Mouse (Mus musculus) spleen, postnatal 36 days (tissue): ENCODE measurements around the gene Pwp1.
"Not testable (repeated sequence)": the region's sequence is repeated elsewhere in the genome, so short reads cannot be mapped to it uniquely, and the experiment has no call there.

Experiments used
- DNase-seq, 2 experiments: peaks; one replicate each; pipeline ENCODE4 v3.0.0; 2022; ENCODE audit warnings: low spot score in 2 of 2, mixed read lengths in 1 of 2

Pwp1 gene

DNA sequence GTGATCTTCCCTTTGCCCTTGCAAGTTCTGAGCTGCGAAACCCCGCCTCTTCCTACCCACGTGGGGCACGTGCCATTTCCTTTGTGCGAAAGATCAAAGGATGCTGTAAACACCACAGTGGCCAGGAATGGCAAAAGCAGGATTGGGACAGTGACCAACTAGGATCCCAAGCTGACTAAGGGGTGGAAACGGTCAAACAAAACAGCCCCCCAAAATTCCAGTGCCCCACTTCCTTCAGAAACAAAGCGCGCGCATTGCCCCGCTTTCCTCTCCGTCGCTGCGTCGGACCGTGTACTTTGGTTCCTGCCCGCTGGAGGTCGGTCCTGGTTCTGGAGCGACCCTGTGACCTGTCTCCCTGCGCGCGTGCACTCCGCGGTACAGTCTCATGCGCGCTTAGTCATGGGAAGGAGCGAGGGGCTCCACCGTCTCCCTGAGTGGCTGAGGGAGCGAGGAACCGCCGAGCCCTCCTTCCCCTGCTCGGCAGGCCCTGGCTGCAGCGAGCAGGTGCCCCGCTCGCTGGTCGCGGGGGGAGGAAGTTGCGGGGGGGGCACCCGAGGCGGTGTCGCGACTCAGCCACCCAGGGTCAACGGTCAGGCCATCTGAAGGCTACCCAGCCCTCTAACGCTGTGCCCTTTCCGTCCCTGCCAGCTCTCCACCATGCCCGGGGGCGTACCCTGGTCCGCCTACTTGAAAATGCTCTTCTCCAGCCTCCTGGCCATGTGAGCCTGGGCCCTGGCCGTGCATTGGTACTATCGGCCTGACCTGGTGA lies at the start of gene Pwp1:
TSS of gene Pwp1 (plus strand) at position 410 of the 769 bp plus-strand sequence.
- DNase-seq, result peak; percentile 8 to 12

DNA sequence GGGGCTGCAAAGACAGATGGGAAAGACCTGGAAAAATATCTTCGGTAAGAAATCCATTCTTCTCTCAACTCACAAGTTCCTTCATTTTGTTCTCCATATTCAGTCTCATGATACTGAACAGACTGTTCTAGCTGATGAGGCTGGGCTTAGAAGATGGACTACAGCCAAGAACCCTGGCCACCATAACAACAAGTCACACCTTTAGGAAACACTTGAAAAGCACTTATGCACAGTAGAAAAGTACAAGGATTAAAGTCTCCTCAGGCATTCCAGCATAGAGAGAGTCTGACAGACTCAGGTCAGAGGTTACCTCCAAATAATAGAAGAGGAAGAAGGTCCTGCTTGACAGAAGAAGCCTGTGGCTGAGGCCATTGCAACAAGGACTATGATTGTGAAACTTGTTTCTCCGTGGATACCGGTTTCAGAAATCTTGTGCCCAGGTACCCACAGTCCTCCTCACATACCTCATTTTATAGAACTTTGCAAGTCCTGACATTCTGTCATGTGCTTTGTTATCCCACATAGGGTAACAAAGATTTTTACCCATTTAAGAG lies 7.1 kb upstream of the Pwp1 start:
- DNase-seq, result not testable (repeated sequence)

DNA sequence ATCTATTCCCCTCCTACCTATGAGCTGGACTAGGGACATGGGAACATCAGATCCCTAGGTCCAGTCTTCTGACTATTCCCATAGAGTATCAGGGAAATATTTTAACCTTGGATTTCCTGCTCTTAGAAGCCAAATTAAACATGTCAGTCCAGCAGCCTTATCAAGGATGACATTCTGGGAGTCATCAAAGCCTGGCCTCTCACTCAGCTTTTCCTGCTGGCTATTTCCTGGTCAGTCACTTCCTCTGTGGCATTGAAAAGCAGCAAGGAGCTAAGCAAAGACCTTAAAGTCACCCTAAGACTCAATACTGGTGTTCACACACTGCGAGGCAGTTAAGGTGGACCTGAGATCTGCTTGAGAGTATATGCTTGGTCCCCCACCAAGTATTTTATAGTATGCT lies 5.5 kb upstream of the Pwp1 start:
- not testable (repeated sequence) for DNase-seq

DNA sequence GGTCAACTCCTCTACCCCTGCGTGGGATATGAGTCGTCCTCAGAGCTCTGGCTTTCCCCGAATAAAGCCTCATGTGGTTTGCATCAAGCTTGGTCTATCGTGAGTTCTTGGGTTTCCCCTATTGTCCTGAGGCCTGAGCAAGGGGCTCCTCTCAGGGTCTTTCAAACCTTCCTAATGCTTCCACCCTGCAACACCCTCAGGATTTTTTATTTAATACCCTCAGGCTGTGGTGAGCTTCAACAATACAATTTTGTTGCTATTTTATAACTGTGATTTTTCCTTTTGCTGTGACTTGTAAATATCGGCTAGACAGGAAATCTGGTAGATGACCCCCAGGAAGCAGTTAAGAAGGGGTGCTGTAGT lies 591 bp upstream of the Pwp1 start:
- not testable (repeated sequence) for DNase-seq

DNA sequence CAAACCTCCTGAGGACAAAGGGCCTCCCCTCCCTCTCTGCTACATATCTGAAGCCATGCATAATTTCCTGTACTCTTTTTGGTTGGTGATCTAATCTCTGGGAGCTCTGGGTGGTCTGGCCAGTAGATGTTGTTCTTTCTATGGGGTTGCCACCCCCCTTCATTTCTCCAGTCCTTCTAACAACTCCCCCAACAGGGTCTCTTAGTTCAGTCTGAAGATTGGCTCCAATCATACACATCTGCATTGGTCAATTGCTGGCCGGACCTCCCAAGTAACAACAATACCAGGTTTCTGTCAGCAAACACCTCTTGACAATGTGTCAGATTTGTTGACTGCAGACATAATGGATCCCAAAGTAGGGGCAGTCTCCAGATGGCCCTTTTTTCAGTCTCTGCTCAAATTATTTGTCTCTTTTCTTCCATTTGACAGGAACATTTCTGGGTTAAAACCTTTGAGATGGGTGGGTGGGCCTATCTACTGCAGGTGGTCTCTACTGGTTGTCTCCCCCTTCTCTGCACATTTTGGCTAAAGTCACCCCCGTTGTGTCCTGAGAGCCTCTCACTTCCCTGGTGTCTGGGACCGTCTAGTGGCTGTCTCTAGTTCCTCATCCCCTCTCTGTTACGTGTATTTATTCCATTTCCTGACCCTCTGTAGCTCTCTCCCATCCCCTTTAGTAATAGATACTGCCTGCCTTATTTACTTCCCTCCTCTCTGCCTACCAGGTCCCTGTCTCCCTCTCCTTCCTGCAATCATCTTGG lies 17.0 kb downstream of the Pwp1 start:
- no peak for DNase-seq

DNA sequence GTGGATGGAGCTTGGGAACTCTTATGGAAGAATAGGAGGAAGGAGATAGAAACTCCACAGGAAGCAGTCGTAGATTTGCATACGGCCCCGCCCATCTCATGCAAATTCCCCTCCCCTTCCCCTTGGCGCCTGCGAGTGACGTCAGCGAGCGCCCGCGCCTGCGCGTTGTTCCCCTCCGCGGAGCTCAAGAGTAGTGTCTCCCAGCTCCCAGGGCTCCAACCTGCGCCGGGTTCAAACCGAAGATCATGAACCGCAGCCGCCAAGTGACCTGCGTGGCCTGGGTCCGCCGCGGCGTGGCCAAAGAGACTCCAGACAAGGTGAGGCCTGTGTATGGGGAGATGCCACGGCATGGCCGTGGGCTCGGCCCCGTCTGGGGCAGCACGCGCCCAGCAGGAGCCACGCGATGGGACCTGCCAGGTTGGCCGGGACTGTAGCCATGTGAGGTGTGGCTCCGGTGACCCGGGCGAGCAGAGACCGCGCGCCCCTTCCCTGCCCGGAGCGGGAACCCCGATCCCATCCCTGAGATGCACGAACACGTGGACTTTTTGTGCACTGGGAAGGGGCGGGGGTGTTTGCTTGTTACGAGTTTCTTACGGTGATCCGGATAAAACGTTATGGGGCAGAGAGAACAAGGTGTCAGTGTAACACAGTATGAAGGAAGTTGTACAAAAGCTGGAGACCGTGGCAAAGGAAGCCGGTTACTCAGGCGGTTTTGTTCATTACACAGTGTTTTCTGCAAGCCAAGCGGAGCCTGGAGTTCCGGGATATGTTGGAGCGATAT lies 42.6 kb downstream of the Pwp1 start:
- peak; percentile 83 to 87 for DNase-seq

DNA sequence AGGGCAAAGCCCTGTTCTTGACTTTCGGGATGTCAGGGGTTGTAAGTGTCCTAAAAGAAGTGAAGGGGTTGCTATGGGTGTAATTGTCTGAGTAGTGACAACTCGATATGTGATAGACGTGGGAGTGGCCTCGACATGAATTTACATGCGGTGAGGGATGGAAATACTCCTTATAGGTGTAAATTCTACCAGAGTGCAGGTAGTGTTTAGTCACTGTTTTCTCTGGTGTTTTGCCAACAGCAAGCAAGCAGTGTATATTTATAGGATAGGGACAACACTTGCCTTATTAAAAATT lies 43.1 kb downstream of the Pwp1 start:
- no peak for DNase-seq

DNA sequence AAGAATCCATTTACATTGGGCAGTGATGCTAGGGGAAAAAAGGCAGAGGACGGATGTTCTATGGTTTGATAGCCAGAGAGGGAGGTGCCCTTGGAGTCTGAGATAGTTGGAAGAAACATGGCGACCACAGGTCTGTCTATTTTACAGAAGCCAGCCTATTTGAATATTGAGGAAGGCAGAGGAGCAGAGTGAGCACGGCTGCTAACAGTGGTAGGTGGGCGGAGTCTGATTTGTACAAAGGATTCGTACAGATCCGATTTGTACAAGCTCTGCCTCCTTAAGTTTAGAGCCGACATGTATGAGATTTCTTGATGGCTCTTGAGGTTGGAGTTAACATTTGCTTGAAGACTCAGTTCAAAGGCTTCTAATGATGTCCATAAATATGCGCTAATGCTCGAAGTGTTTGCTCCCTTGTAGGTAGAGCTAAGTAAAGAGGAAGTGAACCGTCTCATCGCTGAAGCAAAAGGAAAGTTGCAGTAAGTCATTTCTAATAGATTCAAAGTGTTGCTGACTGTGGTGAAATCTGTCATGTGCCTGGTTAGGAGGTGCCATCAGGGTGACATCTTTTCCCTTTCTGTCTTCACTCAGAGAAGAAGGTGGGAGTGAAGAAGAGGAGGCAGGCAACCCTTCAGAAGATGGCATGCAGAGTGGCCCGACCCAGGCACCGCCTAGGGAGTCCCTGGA lies 44.7 kb downstream of the Pwp1 start:
- no peak for DNase-seq

DNA sequence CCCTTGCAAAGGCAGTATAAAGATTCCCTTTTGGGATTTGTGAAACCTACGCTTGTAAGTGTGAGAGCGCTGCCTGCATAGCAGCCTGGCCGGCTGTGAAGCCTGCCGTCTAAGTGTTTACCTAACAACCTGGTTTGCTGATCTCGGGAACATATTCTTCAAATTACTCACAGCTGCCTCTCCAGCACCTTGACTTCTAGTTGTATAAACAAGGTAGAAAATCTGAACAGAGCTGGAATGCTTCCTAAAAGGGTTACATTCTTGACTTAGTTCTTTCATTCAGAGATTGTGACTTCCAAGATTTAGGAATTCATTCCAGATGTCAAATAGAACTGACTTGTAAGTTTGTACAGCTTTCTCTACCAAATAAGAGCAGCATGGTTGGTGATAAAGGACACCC lies 46.5 kb downstream of the Pwp1 start:
- DNase-seq, result no peak

DNA sequence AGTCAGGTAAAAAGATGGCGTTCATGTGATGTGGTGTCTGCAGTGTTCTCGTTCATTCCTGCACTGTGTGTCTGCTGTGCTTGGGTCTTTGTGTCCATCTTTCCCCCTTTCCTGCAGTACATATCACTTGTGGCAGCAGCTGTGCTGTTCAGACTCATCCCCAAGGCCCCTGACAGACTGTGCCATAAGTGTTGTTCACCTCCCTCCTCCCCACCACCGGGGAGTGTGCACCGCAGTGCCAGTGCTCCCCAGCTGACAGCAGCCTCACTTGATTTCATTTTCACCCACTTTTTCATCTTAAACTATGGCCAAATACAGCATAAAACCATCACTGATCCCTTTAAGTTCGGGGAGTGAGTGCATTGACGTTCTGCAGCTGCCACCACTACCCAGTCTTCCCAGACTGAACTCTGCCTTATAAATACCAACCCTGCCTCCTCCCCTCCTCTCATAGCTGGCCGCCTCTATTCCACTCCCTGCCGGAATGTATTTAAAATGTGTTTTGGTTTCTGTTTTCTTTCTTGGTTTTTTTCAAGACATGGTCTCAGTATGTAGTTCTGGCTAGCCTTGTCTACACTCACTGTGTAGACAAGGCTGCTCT lies 50.7 kb downstream of the Pwp1 start:
- DNase-seq, result no peak

DNA sequence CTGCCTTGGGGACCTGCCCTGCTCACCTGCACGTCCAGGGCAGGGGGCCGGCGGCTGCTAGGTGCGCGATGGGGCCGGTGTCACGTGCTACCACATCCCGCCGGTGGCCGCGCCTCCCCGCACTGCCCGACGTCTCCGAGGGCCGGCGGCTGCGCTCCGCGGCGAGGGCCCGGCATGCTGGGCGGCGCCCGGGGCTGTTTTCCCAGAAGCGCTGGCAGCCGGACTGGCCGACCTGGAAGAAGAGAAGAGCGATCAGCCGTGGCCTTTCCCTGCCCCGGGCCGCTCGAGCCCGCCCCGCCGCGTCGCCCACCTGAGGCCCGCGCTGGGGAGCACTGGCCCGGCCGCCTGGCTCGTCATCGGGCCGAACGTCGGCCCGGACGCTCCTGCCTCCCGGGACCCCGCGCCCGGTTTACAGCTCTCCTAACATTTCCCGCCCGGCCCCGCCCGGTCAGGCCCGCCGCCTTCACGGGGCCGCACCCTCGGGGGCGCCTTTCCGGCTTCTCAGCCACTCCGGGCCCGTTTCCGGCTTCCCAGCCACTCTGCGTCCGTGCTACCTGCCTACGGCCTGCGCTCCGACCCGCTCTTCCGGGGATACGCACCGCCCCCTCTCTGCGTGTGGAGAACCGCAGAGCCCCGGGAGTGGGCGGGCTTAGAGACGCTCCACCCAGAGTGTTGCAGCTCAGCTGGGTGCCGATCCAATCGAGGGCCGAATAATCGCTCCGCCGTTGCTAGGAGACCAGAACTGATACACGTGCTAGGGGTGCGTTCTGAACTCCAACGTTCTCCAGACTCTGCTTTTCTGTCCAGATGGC lies 87.4 kb downstream of the Pwp1 start, which contains the start of gene Prdm4:
TSS of gene Prdm4 (minus strand) at position 645 of the 812 bp plus-strand sequence.
- peak; percentile 97 to 98 for DNase-seq

DNA sequence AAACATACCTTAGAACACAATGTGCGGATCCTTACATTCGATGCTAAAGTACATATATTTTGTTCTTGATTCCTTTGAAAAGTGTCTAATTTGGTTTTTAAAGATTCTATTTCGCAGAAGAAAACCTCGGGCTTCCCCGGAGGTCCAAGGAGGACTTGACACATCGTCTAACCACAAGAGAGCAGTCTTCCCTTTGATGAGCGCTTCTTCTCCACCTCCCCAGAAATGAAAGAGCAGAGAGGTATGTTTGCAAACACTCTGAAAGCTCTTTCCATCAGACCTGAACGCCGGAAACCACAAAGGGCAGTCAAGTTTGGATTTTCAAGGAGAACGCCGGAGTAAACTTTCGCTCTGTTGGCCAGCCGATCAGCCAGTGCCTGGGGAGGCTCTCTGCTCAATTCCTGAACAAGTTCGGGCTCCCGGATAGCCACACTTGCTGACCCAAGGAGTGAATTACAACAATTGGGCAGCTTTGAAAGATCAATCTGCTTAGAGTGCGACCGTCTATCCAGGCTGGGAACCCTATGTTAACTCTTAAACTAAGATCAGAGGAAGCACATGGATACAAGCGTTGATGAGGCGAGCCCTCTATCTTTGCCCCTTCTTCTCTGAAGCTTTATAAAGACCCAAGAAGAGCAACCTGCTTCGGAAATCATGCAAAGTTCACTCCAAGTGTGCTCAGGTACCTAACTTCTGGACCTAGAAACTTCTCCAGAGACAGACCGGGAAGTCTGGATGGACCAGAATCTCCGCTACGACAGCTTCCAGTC lies 98.6 kb downstream of the Pwp1 start, which contains the start of gene Ascl4:
TSS of gene Ascl4 (plus strand) at position 6 of the 770 bp plus-strand sequence.
- DNase-seq, result peak; percentile 15 to 19

DNA sequence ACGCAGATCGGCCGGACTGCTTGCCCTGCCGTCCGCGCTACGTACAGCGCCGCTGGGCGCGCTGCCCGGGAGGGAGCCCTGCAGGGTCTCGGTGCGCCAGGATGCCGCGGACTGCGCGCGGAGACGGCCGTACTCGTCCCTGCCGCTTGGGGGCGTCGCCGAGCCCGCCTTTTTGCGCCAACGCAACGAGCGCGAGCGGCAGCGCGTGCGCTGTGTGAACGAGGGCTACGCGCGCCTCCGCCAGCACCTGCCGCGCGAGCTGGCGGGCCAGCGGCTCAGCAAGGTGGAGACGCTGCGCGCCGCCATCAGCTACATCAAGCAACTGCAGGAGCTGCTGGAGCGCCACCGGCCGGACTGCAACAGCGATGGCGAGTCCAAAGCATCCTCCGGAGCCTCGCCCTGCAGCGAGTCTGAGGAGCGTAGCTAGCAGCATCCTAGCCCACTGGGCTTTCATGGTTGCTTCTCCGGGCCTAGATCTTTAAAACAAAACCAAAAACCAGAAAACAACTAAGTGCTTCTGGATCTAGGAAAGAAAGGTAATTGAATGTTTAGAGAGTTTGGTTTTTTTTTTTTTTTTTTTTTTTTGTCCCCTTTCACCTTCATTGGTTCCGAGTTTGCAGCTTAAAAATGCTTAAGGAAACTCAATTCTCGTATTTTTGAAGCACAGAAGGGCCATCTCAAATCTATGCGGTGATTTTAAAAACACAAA lies 99.4 kb downstream of the Pwp1 start:
- peak; percentile 66 to 69 for DNase-seq

DNA sequence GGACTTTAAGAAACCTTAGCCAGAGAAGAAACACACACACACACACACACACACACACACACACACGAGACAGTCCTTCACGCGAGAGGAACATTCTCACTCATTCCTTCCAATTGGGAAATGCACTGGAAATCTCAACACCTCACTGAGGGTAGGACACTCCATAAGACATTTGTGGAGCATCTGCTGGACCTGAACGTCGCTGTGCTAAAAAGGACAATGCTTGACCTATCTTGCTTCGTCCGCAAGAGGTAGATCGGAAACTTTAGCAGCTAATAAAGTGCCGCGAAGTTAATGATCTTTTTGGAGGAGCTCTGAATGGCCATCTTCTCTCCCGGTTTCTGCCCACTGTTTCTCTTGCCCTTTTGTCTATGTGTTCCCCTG lies 99.9 kb downstream of the Pwp1 start:
- no peak for DNase-seq

DNA sequence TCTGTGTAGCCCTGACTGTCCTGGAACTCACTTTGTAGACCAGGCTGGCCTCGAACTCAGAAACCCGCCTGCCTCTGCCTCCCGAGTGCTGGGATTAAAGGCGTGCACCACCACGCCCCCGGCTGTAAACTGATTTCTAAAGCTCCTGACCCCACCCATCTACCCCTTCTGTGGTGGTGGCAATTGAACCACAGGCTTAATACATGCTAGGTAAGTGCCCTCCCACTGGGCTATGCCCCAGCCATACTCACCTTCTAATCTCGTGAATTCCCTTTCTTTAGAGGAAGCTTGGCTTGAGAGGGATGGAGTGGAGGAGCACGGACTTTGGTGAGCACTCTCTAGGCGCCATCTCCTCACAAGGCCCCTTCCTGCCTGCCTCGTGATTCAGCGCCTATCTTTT lies 100.7 kb downstream of the Pwp1 start:
- DNase-seq, result no peak

DNA sequence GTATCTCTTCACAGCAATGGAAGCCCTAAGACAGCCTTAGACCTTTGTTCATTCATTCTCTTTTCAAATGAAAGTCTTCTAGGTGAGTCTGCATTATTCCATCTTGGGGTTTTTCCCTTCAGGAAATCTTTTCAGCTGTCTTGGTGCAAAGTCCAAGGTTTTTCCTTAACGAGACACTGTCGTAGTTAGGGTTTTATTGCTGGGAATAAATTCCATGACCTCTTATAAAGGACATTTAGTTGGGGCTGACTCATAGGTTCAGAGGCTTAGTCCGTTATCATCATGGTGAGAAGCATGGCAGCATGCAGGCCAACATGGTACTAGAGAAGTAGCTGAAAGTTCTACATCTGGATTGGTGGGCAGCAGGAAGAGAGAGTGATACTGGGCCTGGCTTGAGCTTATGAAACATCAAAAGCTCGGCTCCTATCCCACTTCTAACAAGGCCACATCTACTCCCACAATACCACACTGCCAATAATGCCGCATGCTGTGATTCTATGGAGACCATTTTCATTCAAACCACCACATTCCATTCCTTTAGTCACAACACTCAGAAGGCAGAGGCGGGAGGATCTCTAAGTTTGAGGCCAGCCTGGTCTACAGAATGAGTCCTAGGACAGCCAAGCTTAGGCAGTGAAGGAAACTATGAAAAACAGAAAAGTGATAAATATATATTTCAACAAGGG lies 107.1 kb downstream of the Pwp1 start:
- no peak for DNase-seq
